Mouse (Mus musculus) neural tube, embryonic 15.5 days (tissue): ENCODE data around the gene Aff4. TPM values are rescaled to one million over a fixed set of nuclear protein-coding genes. Genes with fewer than 3 reads are reported as not detected.

Experiments
- ATAC-seq: fragments of 200-750 bp; cut with Nextera tagmentation; 2 replicates; pipeline ENCODE4 v1.8.0; 2017; ENCODE audit warnings: mild to moderate bottlenecking, moderate TSS enrichment, moderate library complexity; ENCODE audit not compliant: low FRiP score
- H3K27ac ChIP-seq: fragments of 300-500 bp; sonication (generic); replicated peaks from 2 replicates; pipeline ENCODE4 v1.5.1; 2015; ENCODE audit warnings: mild to moderate bottlenecking, inconsistent platforms
- H3K27me3 ChIP-seq: fragments of 300-500 bp; sonication (generic); replicated peaks from 2 replicates; pipeline ENCODE4 v1.6.1; 2015; ENCODE audit warnings: inconsistent platforms
- H3K36me3 ChIP-seq: fragments of 300-500 bp; sonication (generic); 2 replicates; pipeline ENCODE4 v1.6.1; 2015; ENCODE audit warnings: inconsistent platforms
- H3K4me1 ChIP-seq: fragments of 300-500 bp; sonication (generic); 2 replicates; pipeline ENCODE4 v1.6.1; 2015; ENCODE audit warnings: inconsistent platforms
- H3K4me2 ChIP-seq: fragments of 300-500 bp; sonication (generic); 2 replicates; pipeline ENCODE4 v1.6.1; 2015; ENCODE audit warnings: inconsistent platforms, mild to moderate bottlenecking, moderate library complexity
- H3K4me3 ChIP-seq: fragments of 300-500 bp; sonication (generic); replicated peaks from 2 replicates; pipeline ENCODE4 v1.5.1; 2015; ENCODE audit warnings: mild to moderate bottlenecking, inconsistent platforms
- H3K9ac ChIP-seq: fragments of 300-500 bp; sonication (generic); replicated peaks from 2 replicates; pipeline ENCODE4 v1.6.1; 2015; ENCODE audit warnings: mild to moderate bottlenecking, inconsistent platforms
- H3K9me3 ChIP-seq: fragments of 300-500 bp; sonication (generic); replicated peaks from 2 replicates; pipeline ENCODE4 v1.6.1; 2016; ENCODE audit warnings: inconsistent platforms
- WGBS: fragments of 180-500 bp; shearing (Covaris S2); methylation state at CpG from one replicate; pipeline ENCODE4 v1.1.7; 2015; ENCODE audit warnings: mixed read lengths; 5-methylcytosine and 5-hydroxymethylcytosine counted together
- microRNA-seq: library from miRNA; unstranded; fragments of <30 nt; microRNA quantifications from one replicate; pipeline ENCODE4, GENCODE M21; 2017
- polyA plus RNA-seq: library from polyadenylated mRNA; unstranded; fragments of >200 nt; fragmentation: Nextera tagmentation; extraction: Ambion mirVana; gene quantifications from 2 replicates; pipeline ENCODE4 v1.2.1, GENCODE M21; 2015

Aff4 gene
- polyA plus RNA-seq, 1 experiment from 2014 or later = 35.5 TPM

DNA sequence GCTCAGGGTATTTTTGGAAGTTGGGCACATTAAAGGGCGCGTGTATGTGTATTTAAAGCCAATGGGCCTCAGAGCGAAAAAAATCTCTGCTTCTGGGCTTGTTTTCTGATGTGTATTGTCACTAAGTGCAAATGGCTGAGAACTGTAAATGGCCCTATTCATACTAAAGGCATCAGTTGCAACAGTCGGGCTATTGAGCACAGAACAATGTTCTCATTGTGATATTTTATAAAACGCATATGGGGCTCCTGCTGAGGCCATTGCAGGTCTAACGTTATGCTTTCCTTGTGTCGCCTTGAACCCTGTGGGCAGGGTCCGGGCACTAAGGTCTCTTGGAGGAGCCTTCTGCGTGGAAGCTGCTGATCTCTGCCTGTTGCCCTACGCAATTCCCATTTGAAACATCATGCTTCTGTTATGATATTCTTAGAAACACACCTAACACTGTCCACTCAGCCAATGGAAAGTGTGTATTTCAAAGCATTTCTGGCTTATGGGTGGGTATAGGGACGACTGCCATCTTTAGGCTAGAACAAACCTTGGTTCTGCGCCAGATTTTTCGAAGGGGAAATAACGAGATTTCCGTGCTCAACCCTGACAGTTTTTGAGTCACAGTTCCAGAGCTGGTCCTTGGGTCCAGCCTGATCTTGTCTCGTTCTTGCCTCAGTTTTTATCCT lies 118.8 kb downstream of the Aff4 start:
- Histone ChIP-seq H3K9me3 (no peaks in the 10 kb centered on the region), H3K27me3 (peaks cover 49% of the 10 kb centered on the region), H3K27ac (no peak overlapping the region), H3K4me1 (peaks cover 25% of the 10 kb centered on the region), H3K4me3 (no peak overlapping the region), H3K36me3 (no peaks in the 10 kb centered on the region), H3K9ac (no peak overlapping the region), H3K4me2 (peak overlapping the region; percentile 56)
- no peak; the same call in 1 of the 2 replicates for ATAC-seq
- 30% methylated on average over 16 of the region's 16 CpGs for WGBS

DNA sequence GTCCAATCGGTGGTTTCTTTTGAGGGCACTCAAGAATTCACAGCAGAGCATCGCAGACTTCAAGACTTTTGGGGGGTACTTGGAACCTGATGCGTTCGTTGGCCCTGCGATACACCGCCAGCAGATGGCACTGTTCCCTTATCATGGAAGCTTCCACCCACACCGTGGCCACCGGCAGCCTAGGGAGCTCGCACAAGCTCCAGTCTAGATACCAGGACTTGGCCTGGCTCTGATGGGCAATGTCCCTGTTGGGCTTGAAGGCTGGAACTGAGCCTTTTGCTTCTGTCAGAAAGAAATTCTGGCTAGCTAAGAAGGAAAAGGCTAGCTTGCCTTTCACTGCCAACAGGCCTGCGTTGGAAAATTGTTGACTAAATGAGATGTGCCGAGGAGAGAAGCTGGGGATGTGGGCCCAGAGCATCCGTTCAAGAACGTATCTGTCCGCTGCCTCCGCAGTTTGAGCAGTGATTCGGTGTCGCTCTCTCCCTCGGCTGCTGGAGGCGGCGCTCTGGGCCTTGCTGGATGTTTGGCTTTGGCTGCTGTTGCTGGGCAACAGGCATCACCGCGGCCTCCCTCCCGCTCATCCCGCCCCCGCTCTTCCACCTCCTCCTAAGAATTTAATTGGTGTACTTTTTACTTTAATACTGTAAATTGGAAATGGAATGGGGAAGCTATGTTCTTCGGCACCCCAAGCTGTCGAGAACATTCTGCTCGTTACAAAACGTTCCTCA lies 119.5 kb downstream of the Aff4 start, which contains the start of gene Gm9837:
Gene Gm9837 (minus strand): TSS at position 512 of the 728 bp plus-strand sequence.
- peak within 1 kb of the TSS; percentile 75 for H3K27ac ChIP-seq
- H3K27me3 ChIP-seq = peaks cover 42% of the 10 kb centered on the region
- H3K36me3 ChIP-seq = no peaks in the 10 kb centered on the region
- peak within 1 kb of the TSS; percentile 56 for H3K4me2 ChIP-seq
- peak within 1 kb of the TSS; percentile 21 for H3K4me3 ChIP-seq
- 0 out of 2 replicates have a peak within 1 kb of the TSS, but pooled peaks have one; percentile 31 for H3K9ac ChIP-seq
- WGBS = 2% methylated on average over 29 of the region's 29 CpGs
- no peaks in the 10 kb centered on the region for H3K9me3 ChIP-seq
- H3K4me1 ChIP-seq = peaks cover 25% of the 10 kb centered on the region
- ATAC-seq = peak; percentile 83

Small RNA genes lying within 50 kb of the gene (microRNA-seq; reads per million reads assigned to microRNA genes)
- not detected for gene Mir6920

Other genes starting within 250 kb of the Aff4 start
- gene Hspa4, start 50.4 kb upstream of the Aff4 start, polyA plus RNA-seq = 43.5 and 54.6 TPM in 2 replicates
- 15.3 and 15.7 TPM in 2 replicates for gene Zcchc10, start 26.2 kb upstream of the Aff4 start, polyA plus RNA-seq
- 0.51 TPM in 1 of 2 replicates, not detected in the other for gene Leap2, start 72.3 kb downstream of the Aff4 start, polyA plus RNA-seq
- gene Uqcrq, start 80.0 kb downstream of the Aff4 start, polyA plus RNA-seq = 796 and 911 TPM in 2 replicates
- gene Gdf9, start 80.2 kb downstream of the Aff4 start, polyA plus RNA-seq = 2.4 and 2.9 TPM in 2 replicates
- gene Gm10447, start 106.3 kb downstream of the Aff4 start, polyA plus RNA-seq = 0.13 TPM in 1 of 2 replicates, not detected in the other
- gene Shroom1, start 106.4 kb downstream of the Aff4 start, polyA plus RNA-seq = 3.4 and 4.1 TPM in 2 replicates
- gene Gm9837, start 119.6 kb downstream of the Aff4 start, polyA plus RNA-seq = not detected in 2 replicates
- gene Gm9945, start 129.3 kb downstream of the Aff4 start, polyA plus RNA-seq = 0.27 TPM in 1 of 2 replicates, not detected in the other
- 1.4 and 1.6 TPM in 2 replicates for gene Sowaha, start 129.4 kb downstream of the Aff4 start, polyA plus RNA-seq
- gene Sept8, start 168.4 kb downstream of the Aff4 start, polyA plus RNA-seq = 23.3 and 26.2 TPM in 2 replicates
- gene Kif3a, start 216.5 kb downstream of the Aff4 start, polyA plus RNA-seq = 275 and 338 TPM in 2 replicates